Mouse (Mus musculus) stomach, postnatal 0 days (tissue): ENCODE data around the gene Phldb3.

Source experiments
- CTCF ChIP-seq: IDR thresholded peaks from 2 replicates; pipeline ENCODE4 v1.5.1; 2016; ENCODE audit warnings: antibody characterized with exemption, low read depth, mild to moderate bottlenecking, moderate library complexity
- EP300 ChIP-seq: optimal IDR thresholded peaks from 2 replicates; pipeline ENCODE3; 2016; ENCODE audit warnings: antibody characterized with exemption

DNA sequence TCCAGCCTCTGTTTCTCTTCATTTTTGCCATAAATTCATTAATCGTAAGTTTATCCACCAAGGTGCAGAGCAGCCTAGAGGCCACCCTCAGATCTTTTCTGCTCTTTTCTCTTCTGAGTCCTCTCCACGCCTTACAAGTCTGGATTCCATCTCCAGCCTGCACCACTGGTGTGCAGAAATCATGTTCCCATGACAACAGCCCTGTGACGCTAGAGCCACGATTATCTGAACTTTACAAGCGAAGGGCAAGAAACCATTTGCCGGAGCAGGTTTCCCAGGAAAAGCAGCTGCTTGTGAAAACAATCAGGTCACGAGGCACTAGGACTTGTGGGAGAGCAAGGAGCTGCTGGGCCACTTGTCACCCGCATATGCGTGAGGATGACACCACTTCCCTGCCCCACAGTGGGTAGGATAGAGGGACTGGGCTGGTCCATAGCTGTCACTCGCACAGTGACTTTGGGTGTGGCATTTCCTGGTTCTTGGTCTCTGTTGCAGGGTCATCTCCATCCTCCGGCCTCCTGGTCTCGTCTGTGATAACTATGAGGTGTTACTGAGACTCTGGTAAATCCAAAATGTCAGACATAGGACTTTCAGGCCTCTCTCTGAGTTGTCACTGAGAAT is 49.3 kb downstream of the Phldb3 start:
- TF ChIP-seq CTCF (no peak), EP300 (no peak)
